Mouse (Mus musculus) macrophage (primary cell): ENCODE data around the gene Stx4a. TPM values are rescaled to one million over a fixed set of nuclear protein-coding genes. Genes with fewer than 3 reads are reported as not detected.
"Not testable (repeated sequence)": the region's sequence is repeated elsewhere in the genome, so short reads cannot be mapped to it uniquely, and the experiment has no call there.

ENCODE experiments used
- H3K27ac ChIP-seq: fragments of 350-480 bp; formaldehyde crosslinking; 2 replicates; pipeline ENCODE4 v1.9.0; 2021
- H3K36me3 ChIP-seq: fragments of 350-480 bp; formaldehyde crosslinking; 2 replicates; pipeline ENCODE4 v1.9.0; 2021; ENCODE audit errors: inconsistent target
- H3K4me3 ChIP-seq: fragments of 350-480 bp; formaldehyde crosslinking; 2 replicates; pipeline ENCODE4 v1.9.0; 2021; ENCODE audit errors: inconsistent target
- H3K79me2 ChIP-seq: fragments of 350-480 bp; formaldehyde crosslinking; 2 replicates; pipeline ENCODE4 v1.9.0; 2021; ENCODE audit errors: inconsistent target
- WGBS: methylation state at CpG from one replicate; pipeline ENCODE4 v1.1.7; 2026; ENCODE audit warnings: inconsistent platforms; ENCODE audit not compliant: missing documents; 5-methylcytosine and 5-hydroxymethylcytosine counted together
- polyA plus RNA-seq: library from polyadenylated mRNA; stranded (reverse); fragments of 250-400 nt; gene quantifications from 3 replicates; pipeline ENCODE4 v1.2.4, GENCODE M21; 2018; ENCODE audit warnings: inconsistent platforms
- total RNA-seq, 78 experiments: library from RNA; depleted of rRNA; stranded (reverse); fragments of 250-400 nt; gene quantifications; 1 replicate in 9 of 78; 2 replicates in 24 of 78; 3 replicates in 43 of 78; 4 replicates in 2 of 78; pipeline ENCODE4 v1.2.4; 2018; ENCODE audit warnings: inconsistent platforms in 56 of 78

Gene Stx4a
- 1,000 to 10,000 TPM in 1 of 26 experiments, 100 to 1,000 TPM in 25; 381 to 1,183 (median 600) TPM for total RNA-seq (2018; cell fraction: chromatin; rRNA removed)
- total RNA-seq (2018; cell fraction: cytosol; rRNA removed), result 100 to 1,000 TPM; 129 to 190 (median 156) TPM
- 100 to 1,000 TPM; 191 to 554 (median 353) TPM for total RNA-seq (2018; cell fraction: nucleus; rRNA removed)
- polyA plus RNA-seq, result 150 to 165 TPM (median 155 TPM) in 3 replicates

GRCm38 (mm10) chr7:127824176-127824871 is at the start of gene Stx4a, which contains the start of gene Stx1b:
Gene Stx4a (plus strand): TSS chr7:127824294.
Gene Stx1b (minus strand): TSS chr7:127824549.
- no peaks in the 10 kb centered on the region for H3K79me2 ChIP-seq
- WGBS, result 40% methylated on average over 19 of the region's 38 CpGs
- H3K27ac ChIP-seq, result no peak within 1 kb of the TSS
- H3K4me3 ChIP-seq, result no peak within 1 kb of the TSS
- no peaks in the 10 kb centered on the region for H3K36me3 ChIP-seq

- H3K4me3 ChIP-seq, result peak overlapping the region; percentile 76
These were observed 48.3 kb upstream of the Stx4a start for GRCm38 (mm10) chr7:127775837-127776236.

GRCm38 (mm10) chr7:127776426-127776825 is 47.7 kb upstream of the Stx4a start, which contains the start of gene Setd1a:
Gene Setd1a (plus strand): TSS chr7:127776670.
- H3K79me2 ChIP-seq, result peaks cover 21% of the 10 kb centered on the region
- peak within 1 kb of the TSS; percentile 76 for H3K4me3 ChIP-seq
- H3K36me3 ChIP-seq, result peaks cover 14% of the 10 kb centered on the region
- WGBS, result 0% methylated on average over 22 of the region's 23 CpGs
- H3K27ac ChIP-seq, result peak within 1 kb of the TSS; percentile 98

More at GRCm38 (mm10) chr7:127775837-127776236, 48.3 kb upstream of the Stx4a start:
- not testable (repeated sequence) for H3K36me3 ChIP-seq
- H3K79me2 ChIP-seq, result peaks cover 26% of the 10 kb centered on the region
- WGBS, result 67% methylated on average over 7 of the region's 7 CpGs
- H3K27ac ChIP-seq, result peak overlapping the region; percentile 98

DNA sequence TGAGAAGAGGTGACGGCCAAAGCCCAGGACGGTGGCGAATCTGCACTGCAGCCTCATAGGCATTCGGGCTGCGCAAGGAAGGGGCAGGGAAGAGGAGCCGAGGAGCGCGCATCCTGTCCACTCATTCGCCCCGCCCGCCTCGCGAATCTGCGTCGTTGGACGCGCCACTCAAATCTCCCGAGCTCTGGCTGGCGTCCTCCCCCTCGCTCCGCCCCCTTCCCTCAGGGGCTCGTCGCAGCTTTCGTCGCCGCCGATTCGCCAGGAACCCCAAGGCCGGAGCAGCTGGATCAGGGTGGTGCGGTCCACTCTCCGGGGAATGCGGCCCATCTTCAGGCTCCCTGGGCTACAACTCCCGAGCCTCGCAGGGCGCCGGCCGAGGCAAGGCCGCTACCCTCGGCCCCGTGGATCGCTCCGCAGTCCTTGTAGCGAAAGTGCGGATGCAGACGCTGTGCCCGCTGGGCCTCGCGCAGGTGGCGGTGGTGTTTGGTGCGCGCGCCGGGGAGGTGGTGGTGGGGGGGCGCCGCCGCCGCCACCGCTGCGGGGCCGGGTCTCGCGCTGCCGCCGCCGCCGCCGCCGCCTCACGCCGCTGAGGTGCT is 47.1 kb upstream of the Stx4a start:
- Histone ChIP-seq H3K36me3 (peaks cover 20% of the 10 kb centered on the region), H3K79me2 (peaks cover 21% of the 10 kb centered on the region), H3K27ac (peak overlapping the region; percentile 98), H3K4me3 (peak overlapping the region; percentile 76)
- 1% methylated on average over 60 of the region's 70 CpGs for WGBS

DNA sequence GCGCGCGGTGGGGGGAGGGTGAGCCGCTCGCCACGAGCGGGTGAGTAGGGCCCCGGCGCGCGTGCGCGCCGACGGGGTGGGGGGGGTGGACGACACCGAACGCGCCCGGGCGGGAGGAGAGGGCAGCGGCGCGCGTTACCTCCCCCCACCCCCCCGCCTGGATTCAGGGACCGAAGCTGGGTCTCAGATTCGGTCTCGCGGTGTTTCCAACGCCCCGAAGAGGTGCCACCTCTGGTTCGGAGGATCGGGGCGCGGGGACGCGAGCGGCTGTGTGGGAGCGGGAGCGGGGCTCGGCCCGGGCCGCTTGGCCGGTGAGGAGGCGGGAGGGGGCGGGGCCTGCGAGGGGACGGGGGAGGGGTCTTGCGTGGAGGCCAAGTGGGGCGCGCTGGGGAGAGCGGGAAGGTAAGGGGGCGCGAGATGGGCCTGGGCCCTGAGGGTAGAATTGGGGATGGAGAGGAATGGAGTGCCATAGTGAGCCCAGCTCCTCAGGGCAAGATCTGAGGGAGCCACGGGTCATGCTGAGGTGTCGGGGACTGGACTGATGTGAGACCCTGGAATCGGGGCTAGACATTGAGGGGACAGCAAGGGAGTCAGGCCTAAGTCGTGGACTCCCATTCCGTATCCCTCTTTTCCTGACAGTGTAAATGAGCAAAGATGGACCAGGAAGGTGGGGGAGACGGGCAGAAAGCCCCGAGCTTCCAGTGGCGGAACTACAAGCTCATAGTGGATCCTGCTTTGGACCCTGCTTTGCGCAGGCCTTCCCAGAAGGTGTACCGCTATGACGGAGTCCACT is 46.4 kb upstream of the Stx4a start:
- WGBS, result 2% methylated on average over 44 of the region's 66 CpGs
- Histone ChIP-seq H3K36me3 (peaks cover 27% of the 10 kb centered on the region), H3K4me3 (peak overlapping the region; percentile 73), H3K27ac (peak overlapping the region; percentile 22; the same call in 1 of the 2 replicates), H3K79me2 (peaks cover 21% of the 10 kb centered on the region)

DNA sequence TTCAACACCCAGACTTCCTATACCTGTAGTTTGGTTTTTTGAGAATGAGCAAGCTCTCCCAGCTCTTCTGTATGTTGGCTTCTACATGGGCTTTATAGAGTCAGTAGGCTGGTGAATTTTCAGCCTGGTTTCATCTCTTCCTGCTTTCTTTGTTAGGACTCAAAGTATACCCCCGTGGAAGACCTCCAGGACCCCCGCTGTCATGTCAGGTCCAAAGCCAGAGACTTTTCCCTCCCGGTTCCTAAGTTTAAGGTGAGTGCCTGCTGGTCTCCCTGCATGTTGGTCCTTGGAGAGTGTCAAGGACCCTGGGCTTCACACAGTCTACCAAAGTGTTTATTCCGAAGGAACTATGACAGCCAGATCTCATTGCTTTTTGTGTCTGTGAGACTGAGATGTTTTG is 45.7 kb upstream of the Stx4a start:
- H3K27ac ChIP-seq, result no peak overlapping the region
- H3K36me3 ChIP-seq, result peaks cover 30% of the 10 kb centered on the region
- peak overlapping the region; percentile 73 for H3K4me3 ChIP-seq
- 82% methylated on average over 4 of the region's 4 CpGs for WGBS
- peaks cover 21% of the 10 kb centered on the region for H3K79me2 ChIP-seq

- H3K79me2 ChIP-seq, result no peaks in the 10 kb centered on the region; the same call in 1 of the 2 replicates
- H3K4me3 ChIP-seq, result no peak within 1 kb of the TSS
- peaks cover 93% of the 10 kb centered on the region for H3K36me3 ChIP-seq
- no peak within 1 kb of the TSS for H3K27ac ChIP-seq
- 90% methylated on average over 7 of the region's 7 CpGs for WGBS
These were observed 38.8 kb upstream of the Stx4a start, which contains the start of gene Gm49388 for GRCm38 (mm10) chr7:127785308-127785707. Gene Gm49388 (plus strand): TSS chr7:127785608.

DNA sequence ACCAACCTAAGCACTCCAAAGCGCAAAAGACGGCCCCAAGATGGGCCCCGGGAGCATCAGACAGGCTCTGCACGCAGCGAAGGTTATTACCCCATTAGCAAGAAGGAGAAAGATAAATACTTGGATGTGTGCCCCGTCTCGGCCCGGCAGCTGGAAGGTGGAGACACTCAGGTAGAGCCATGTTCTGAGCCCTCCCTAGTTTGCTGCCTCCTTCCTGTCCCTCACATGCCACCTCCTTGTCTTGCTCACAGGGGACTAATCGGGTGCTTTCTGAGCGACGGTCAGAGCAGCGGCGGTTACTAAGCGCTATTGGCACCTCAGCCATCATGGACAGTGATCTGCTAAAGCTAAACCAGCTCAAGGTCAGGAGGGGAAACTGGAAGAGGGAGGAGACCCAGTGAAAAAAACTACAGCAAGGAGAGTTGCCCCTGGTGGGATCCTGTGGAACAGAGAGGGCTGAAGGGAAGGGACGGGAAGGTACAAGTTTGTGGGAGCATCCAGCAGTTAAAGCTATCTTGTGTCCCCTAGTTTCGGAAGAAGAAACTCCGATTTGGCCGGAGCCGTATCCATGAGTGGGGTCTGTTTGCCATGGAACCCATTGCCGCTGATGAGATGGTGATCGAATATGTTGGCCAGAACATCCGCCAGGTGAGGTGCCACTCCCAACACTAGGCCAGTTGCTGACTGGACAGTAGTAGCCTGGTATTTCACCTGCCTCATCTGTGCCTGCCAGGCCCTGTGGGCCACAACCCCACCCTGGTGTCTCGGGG is 26.8 kb upstream of the Stx4a start:
- Histone ChIP-seq H3K27ac (no peak overlapping the region), H3K36me3 (peaks cover 62% of the 10 kb centered on the region), H3K79me2 (peaks cover 10% of the 10 kb centered on the region; the same call in 1 of the 2 replicates), H3K4me3 (no peak overlapping the region)
- 91% methylated on average over 23 of the region's 23 CpGs for WGBS

DNA sequence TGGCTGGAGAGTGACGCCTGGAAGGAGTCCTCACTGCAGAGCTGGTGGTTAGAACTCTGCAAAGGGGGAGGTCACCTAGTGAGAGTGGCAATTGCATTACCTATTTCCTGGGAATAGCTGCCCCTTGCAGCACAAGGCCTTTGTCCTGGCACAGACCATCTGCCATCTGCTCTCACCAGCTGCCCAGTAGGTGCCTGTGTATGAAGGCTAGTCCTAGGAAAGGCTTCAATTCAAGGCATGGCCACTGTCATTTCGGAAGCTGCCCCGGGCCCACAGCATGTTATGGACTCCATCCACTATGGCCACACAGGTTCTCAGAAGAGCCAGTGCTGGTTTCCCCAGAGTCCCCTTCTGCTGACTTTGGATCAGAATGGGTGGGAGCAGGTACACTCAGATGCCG is 25.5 kb upstream of the Stx4a start:
- Histone ChIP-seq H3K27ac (no peak overlapping the region), H3K79me2 (peaks cover 10% of the 10 kb centered on the region; the same call in 1 of the 2 replicates), H3K4me3 (no peak overlapping the region), H3K36me3 (peaks cover 68% of the 10 kb centered on the region)
- 95% methylated on average over 4 of the region's 4 CpGs for whole genome bisulfite sequencing

- Histone ChIP-seq H3K36me3 (peaks cover 65% of the 10 kb centered on the region), H3K27ac (no peak overlapping the region), H3K4me3 (no peak overlapping the region), H3K79me2 (peaks cover 10% of the 10 kb centered on the region; the same call in 1 of the 2 replicates)
- 88% methylated on average over 13 of the region's 13 CpGs for WGBS
These were observed 24.9 kb upstream of the Stx4a start for GRCm38 (mm10) chr7:127799211-127799610.

DNA sequence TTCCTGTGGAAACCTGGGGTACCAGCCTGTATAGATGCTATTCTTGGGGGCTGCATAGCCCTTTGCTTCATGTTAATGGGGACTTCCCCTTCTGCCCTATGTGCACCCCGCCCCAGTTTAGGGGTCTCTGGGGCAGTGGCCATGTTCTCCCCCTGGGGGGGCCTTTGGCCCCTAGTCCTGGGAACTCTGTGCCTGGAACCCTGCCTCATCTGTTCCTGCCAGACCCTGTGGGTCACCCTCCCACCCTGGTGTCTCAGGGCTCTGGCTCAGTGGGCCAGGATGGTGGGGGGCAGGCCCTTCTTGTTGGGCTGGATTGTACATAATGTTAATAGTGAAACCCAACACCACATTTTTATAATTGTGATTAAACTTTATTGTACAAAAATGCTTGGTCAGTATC is 24.4 kb upstream of the Stx4a start:
- Histone ChIP-seq H3K79me2 (peaks cover 10% of the 10 kb centered on the region; the same call in 1 of the 2 replicates), H3K36me3 (peaks cover 63% of the 10 kb centered on the region), H3K4me3 (no peak overlapping the region), H3K27ac (no peak overlapping the region)
- 33% methylated on average over 1 of the region's 1 CpGs for WGBS

- Histone ChIP-seq H3K4me3 (peak within 1 kb of the TSS; percentile 47), H3K36me3 (peaks cover 55% of the 10 kb centered on the region), H3K79me2 (peaks cover 10% of the 10 kb centered on the region; the same call in 1 of the 2 replicates), H3K27ac (peak within 1 kb of the TSS; percentile 68)
- WGBS, result 0% methylated on average over 6 of the region's 6 CpGs
These were observed 23.6 kb upstream of the Stx4a start, which contains the start of gene Hsd3b7 for GRCm38 (mm10) chr7:127800435-127801009. Gene Hsd3b7 (plus strand): TSS chr7:127800604.

- WGBS, result 79% methylated on average over 8 of the region's 8 CpGs
- Histone ChIP-seq H3K79me2 (peaks cover 10% of the 10 kb centered on the region; the same call in 1 of the 2 replicates), H3K36me3 (peaks cover 49% of the 10 kb centered on the region), H3K27ac (peak overlapping the region; percentile 68), H3K4me3 (peak overlapping the region; percentile 47)
These were observed 23.0 kb upstream of the Stx4a start for GRCm38 (mm10) chr7:127801010-127801621.
